Mouse (Mus musculus): ENCODE results near the gene Vwa7. TPM values are rescaled to one million over a fixed set of nuclear protein-coding genes. Genes with fewer than 3 reads are reported as not detected.

The Vwa7 gene
- polyA plus RNA-seq, 1 experiment from 2014 or later: 0.36 TPM

GRCm38 (mm10) chr17:35051156-35052086 is 35.0 kb downstream of the Vwa7 start:
- Histone ChIP-seq H3K4me1 (replicated peaks; ENCODE audit: control insufficient read depth, insufficient read depth, low read length) (peaks cover 4% of the 10 kb centered on the region; the same call in 1 of the 2 replicates), H3K36me3 (ENCODE audit: control insufficient read depth, insufficient read depth, low read length) (0 out of 2 replicates have a peak, but pooled peaks cover 4% of the 10 kb centered on the region), H3K4me2 (replicated peaks; ENCODE audit: low read depth, low read length) (peak overlapping the region; percentile 53), H3K27me3 (ENCODE audit: control insufficient read depth, insufficient read depth, low read length) (no peaks in the 10 kb centered on the region), H3K27ac (ENCODE audit: low read depth, low read length) (peak overlapping the region; percentile 95), H3K9me3 (ENCODE audit: control insufficient read depth, low read length) (no peaks in the 10 kb centered on the region), H3K9ac (ENCODE audit: low read depth, low read length) (peak overlapping the region; percentile 85), H3K4me3 (ENCODE audit: low read depth, low read length) (peak overlapping the region; percentile 51)
- peak; percentile 67 for ATAC-seq (ENCODE audit: low FRiP score)
- peak; percentile 83 for DNase-seq (ENCODE audit: low spot score)
- WGBS: under 1% methylated on average over 21 of the region's 21 CpGs

GRCm38 (mm10) chr17:35052271-35052798 is 36.0 kb downstream of the Vwa7 start:
- Histone ChIP-seq H3K4me1 (replicated peaks; ENCODE audit: control insufficient read depth, insufficient read depth, low read length) (peaks cover 4% of the 10 kb centered on the region; the same call in 1 of the 2 replicates), H3K4me2 (replicated peaks; ENCODE audit: low read depth, low read length) (peak overlapping the region; percentile 53), H3K27me3 (ENCODE audit: control insufficient read depth, insufficient read depth, low read length) (no peaks in the 10 kb centered on the region), H3K9ac (ENCODE audit: low read depth, low read length) (peak overlapping the region; percentile 85), H3K4me3 (ENCODE audit: low read depth, low read length) (peak overlapping the region; percentile 51), H3K27ac (ENCODE audit: low read depth, low read length) (peak overlapping the region; percentile 95), H3K9me3 (ENCODE audit: control insufficient read depth, low read length) (no peaks in the 10 kb centered on the region), H3K36me3 (ENCODE audit: control insufficient read depth, insufficient read depth, low read length) (0 out of 2 replicates have a peak, but pooled peaks cover 4% of the 10 kb centered on the region)
- no peak for ATAC-seq (ENCODE audit: low FRiP score)
- WGBS: 83% methylated on average over 12 of the region's 12 CpGs
- DNase-seq (ENCODE audit: low spot score): no peak

- WGBS: 91% methylated on average over 7 of the region's 7 CpGs
- peaks cover 4% of the 10 kb centered on the region; the same call in 1 of the 2 replicates for H3K36me3 ChIP-seq (ENCODE audit: control insufficient read depth, insufficient read depth, low read length)
Measured at GRCm38 (mm10) chr17:35055691-35056495, 39.5 kb downstream of the Vwa7 start.

GRCm38 (mm10) chr17:35057090-35057489 is 40.7 kb downstream of the Vwa7 start:
- H3K4me1 ChIP-seq (replicated peaks; ENCODE audit: control insufficient read depth, insufficient read depth, low read length): no peaks in the 10 kb centered on the region; the same call in 1 of the 2 replicates
- H3K36me3 ChIP-seq (ENCODE audit: control insufficient read depth, insufficient read depth, low read length): peaks cover 12% of the 10 kb centered on the region; the same call in 1 of the 2 replicates
- no peaks in the 10 kb centered on the region for H3K27me3 ChIP-seq (ENCODE audit: control insufficient read depth, insufficient read depth, low read length)
- H3K27ac ChIP-seq (ENCODE audit: low read depth, low read length): no peak overlapping the region
- DNase-seq (ENCODE audit: low spot score) (no peak), ATAC-seq (ENCODE audit: low FRiP score) (no peak)
- WGBS: 79% methylated on average over 3 of the region's 3 CpGs
- H3K4me3 ChIP-seq (ENCODE audit: low read depth, low read length): no peak overlapping the region
- H3K9me3 ChIP-seq (ENCODE audit: control insufficient read depth, low read length): no peaks in the 10 kb centered on the region
- no peak overlapping the region for H3K4me2 ChIP-seq (replicated peaks; ENCODE audit: low read depth, low read length)
- H3K9ac ChIP-seq (ENCODE audit: low read depth, low read length): no peak overlapping the region

More at GRCm38 (mm10) chr17:35055691-35056495, 39.5 kb downstream of the Vwa7 start:
- no peak for DNase-seq (ENCODE audit: low spot score)
- H3K9me3 ChIP-seq (ENCODE audit: control insufficient read depth, low read length): no peaks in the 10 kb centered on the region
- no peak for ATAC-seq (ENCODE audit: low FRiP score)
- no peak overlapping the region for H3K4me3 ChIP-seq (ENCODE audit: low read depth, low read length)
- H3K4me1 ChIP-seq (replicated peaks; ENCODE audit: control insufficient read depth, insufficient read depth, low read length): peaks cover 4% of the 10 kb centered on the region; the same call in 1 of the 2 replicates
- no peak overlapping the region for H3K27ac ChIP-seq (ENCODE audit: low read depth, low read length)
- no peaks in the 10 kb centered on the region for H3K27me3 ChIP-seq (ENCODE audit: control insufficient read depth, insufficient read depth, low read length)
- H3K9ac ChIP-seq (ENCODE audit: low read depth, low read length): no peak overlapping the region
- no peak overlapping the region for H3K4me2 ChIP-seq (replicated peaks; ENCODE audit: low read depth, low read length)

GRCm38 (mm10) chr17:35058316-35058715 is 41.9 kb downstream of the Vwa7 start:
- Histone ChIP-seq H3K27ac (ENCODE audit: low read depth, low read length) (peak overlapping the region; percentile 95; the same call in 1 of the 2 replicates), H3K27me3 (ENCODE audit: control insufficient read depth, insufficient read depth, low read length) (no peaks in the 10 kb centered on the region), H3K9me3 (ENCODE audit: control insufficient read depth, low read length) (no peaks in the 10 kb centered on the region), H3K36me3 (ENCODE audit: control insufficient read depth, insufficient read depth, low read length) (peaks cover 12% of the 10 kb centered on the region; the same call in 1 of the 2 replicates), H3K4me2 (replicated peaks; ENCODE audit: low read depth, low read length) (0 out of 2 replicates have a peak overlapping the region, but pooled peaks have one; percentile 91), H3K4me1 (replicated peaks; ENCODE audit: control insufficient read depth, insufficient read depth, low read length) (no peaks in the 10 kb centered on the region; the same call in 1 of the 2 replicates), H3K4me3 (ENCODE audit: low read depth, low read length) (peak overlapping the region; percentile 90; the same call in 1 of the 2 replicates), H3K9ac (ENCODE audit: low read depth, low read length) (no peak overlapping the region; the same call in 1 of the 2 replicates)
- 73% methylated on average over 9 of the region's 9 CpGs for WGBS
- DNase-seq (ENCODE audit: low spot score) (no peak), ATAC-seq (ENCODE audit: low FRiP score) (0 out of 2 replicates have a peak, but pooled peaks have one; percentile 6)

- Histone ChIP-seq H3K36me3 (ENCODE audit: control insufficient read depth, insufficient read depth, low read length) (peaks cover 10% of the 10 kb centered on the region; the same call in 1 of the 2 replicates), H3K4me2 (replicated peaks; ENCODE audit: low read depth, low read length) (peak within 1 kb of the TSS; percentile 91), H3K4me1 (replicated peaks; ENCODE audit: control insufficient read depth, insufficient read depth, low read length) (no peaks in the 10 kb centered on the region; the same call in 1 of the 2 replicates), H3K4me3 (ENCODE audit: low read depth, low read length) (peak within 1 kb of the TSS; percentile 90), H3K9ac (ENCODE audit: low read depth, low read length) (peak within 1 kb of the TSS; percentile 96), H3K27ac (ENCODE audit: low read depth, low read length) (peak within 1 kb of the TSS; percentile 95), H3K9me3 (ENCODE audit: control insufficient read depth, low read length) (no peaks in the 10 kb centered on the region), H3K27me3 (ENCODE audit: control insufficient read depth, insufficient read depth, low read length) (peaks cover 2% of the 10 kb centered on the region; the same call in 1 of the 2 replicates)
- ATAC-seq (ENCODE audit: low FRiP score) (peak; percentile 93), DNase-seq (ENCODE audit: low spot score) (peak; percentile 98)
- under 1% methylated on average over 55 of the region's 57 CpGs for WGBS
Measured at GRCm38 (mm10) chr17:35058911-35059892, 42.8 kb downstream of the Vwa7 start, which contains the start of gene Ddah2. TSS of gene Ddah2 (plus strand) at chr17:35059035.

- Histone ChIP-seq H3K4me1 (replicated peaks; ENCODE audit: control insufficient read depth, insufficient read depth, low read length) (peaks cover under 1% of the 10 kb centered on the region; the same call in 1 of the 2 replicates), H3K36me3 (ENCODE audit: control insufficient read depth, insufficient read depth, low read length) (peaks cover 8% of the 10 kb centered on the region; the same call in 1 of the 2 replicates), H3K4me3 (ENCODE audit: low read depth, low read length) (peak overlapping the region; percentile 90), H3K4me2 (replicated peaks; ENCODE audit: low read depth, low read length) (peak overlapping the region; percentile 91), H3K27me3 (ENCODE audit: control insufficient read depth, insufficient read depth, low read length) (peaks cover 2% of the 10 kb centered on the region; the same call in 1 of the 2 replicates), H3K9me3 (ENCODE audit: control insufficient read depth, low read length) (no peaks in the 10 kb centered on the region), H3K27ac (ENCODE audit: low read depth, low read length) (no peak overlapping the region; the same call in 1 of the 2 replicates), H3K9ac (ENCODE audit: low read depth, low read length) (peak overlapping the region; percentile 96)
- ATAC-seq (ENCODE audit: low FRiP score) (no peak), DNase-seq (ENCODE audit: low spot score) (no peak)
- 33% methylated on average over 14 of the region's 14 CpGs for whole genome bisulfite sequencing
Measured at GRCm38 (mm10) chr17:35060071-35060470, 43.7 kb downstream of the Vwa7 start.

Data from hindbrain, embryonic 11.5 days (tissue).